Mouse (Mus musculus): ENCODE data around the gene Tgif1.

The Tgif1 gene

DNA sequence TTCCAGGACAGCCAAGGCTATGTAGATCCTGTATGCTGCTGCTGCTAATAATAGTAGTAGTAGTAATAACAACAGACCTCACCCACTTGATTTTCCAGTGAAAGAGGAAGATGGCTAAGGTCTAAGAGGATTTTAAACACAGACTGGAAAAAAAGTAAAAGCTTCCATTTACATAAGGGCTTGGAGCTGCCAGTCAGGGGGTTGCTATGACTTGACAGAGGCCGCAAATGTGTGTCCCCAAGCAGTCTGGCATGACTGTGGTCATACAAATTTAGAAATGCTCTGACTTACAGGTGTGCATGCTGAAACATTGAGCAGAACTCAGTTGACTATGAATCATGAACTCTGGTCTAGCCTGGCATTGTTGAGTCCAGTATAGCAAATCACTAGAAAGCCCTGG, 45.5 kb downstream of the Tgif1 start:
- no peak for DNase-seq (ENCODE audit: low spot score in 2 of 2)

- no peak for DNase-seq (ENCODE audit: low spot score in 2 of 2)
Measured at GRCm38 (mm10) chr17:70806600-70806999, 46.7 kb downstream of the Tgif1 start.

- no peak for DNase-seq (ENCODE audit: low spot score in 2 of 2)
Measured at GRCm38 (mm10) chr17:70805866-70806265, 47.5 kb downstream of the Tgif1 start.

GRCm38 (mm10) chr17:70802022-70802421, 51.3 kb downstream of the Tgif1 start:
- DNase-seq (ENCODE audit: low spot score in 2 of 2), result no peak

DNA sequence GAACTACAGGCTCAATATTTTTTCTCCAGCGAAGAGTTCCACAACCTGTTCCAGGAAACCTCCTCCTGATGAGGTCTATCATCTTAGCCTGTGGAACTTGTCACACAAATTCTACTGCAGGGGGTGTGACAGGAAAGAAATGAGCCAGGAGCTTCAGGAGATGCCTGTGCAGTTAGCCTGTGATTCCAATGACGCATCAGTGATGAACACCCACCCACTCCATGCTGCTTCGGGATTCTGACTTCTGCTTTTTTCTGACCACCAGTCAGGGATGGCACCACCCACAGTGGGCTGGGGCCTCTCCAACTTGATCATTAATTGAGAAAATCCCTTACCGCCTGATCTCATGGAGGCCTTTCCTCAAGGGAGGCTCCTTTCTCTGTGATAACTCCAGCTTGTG, 54.1 kb downstream of the Tgif1 start:
- DNase-seq (ENCODE audit: low spot score in 2 of 2), result no peak

GRCm38 (mm10) chr17:70797773-70798045, 55.6 kb downstream of the Tgif1 start:
- DNase-seq (ENCODE audit: low spot score in 2 of 2), result no peak

DNA sequence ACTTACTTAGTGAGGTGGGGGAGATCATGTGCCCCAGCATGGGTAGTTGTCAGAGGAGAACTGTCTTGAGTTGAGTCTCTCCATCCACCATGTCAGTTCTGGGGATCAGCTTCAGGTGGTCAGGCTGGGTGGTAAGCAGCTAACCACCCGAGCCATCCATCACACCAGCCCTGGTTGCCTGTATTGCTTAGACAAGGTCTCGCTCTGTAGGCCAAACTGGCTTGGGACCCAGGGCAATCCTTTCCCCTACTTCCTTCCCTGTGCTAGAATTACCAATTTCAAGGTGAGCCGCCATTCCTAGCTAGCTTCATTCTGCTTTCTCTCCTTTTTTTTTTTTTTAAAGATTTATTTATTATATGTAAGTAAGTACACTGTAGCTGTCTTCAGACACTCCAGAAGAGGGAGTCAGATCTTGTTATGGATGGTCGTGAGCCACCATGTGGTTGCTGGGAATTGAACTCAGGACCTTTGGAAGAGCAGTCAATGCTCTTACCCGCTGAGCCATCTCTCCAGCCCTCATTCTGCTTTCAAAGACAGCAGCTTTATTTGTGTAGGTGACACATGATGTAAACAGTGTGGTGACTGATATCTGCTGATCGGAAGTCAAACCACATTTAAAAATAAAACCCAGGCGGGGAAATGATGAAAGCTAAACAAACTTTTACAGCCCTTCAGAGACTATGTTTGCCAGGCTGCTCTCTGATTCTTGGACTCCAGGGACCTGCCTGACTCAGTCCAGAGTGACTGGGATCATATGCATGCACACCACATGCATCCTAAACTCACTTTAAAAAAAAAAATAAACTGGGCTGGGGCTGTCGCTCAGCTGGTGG, 56.2 kb downstream of the Tgif1 start:
- DNase-seq (ENCODE audit: low spot score in 2 of 2), result no peak

DNA sequence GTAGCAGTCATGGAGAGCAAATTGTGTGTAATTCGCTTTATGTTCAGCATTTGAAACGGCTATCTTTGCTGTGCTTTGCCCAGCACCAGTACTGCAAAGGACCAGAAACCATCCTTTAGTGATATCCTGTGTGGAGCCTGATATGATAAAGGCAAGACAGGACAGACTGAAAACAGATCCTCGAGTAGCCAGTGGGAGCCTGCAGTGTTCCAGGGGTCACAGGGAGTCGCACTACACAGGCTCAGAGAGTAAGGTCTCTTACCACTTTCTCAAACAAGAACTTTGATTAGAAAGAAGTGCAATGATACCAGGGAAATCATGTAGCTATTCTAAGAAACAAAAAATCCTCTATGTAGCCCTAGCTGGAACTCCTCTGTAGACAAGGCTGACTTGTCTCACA, 58.1 kb downstream of the Tgif1 start:
- no peak for DNase-seq (ENCODE audit: low spot score in 2 of 2)

- DNase-seq (ENCODE audit: low spot score in 2 of 2), result no peak
Measured at GRCm38 (mm10) chr17:70794722-70795121, 58.6 kb downstream of the Tgif1 start.

DNA sequence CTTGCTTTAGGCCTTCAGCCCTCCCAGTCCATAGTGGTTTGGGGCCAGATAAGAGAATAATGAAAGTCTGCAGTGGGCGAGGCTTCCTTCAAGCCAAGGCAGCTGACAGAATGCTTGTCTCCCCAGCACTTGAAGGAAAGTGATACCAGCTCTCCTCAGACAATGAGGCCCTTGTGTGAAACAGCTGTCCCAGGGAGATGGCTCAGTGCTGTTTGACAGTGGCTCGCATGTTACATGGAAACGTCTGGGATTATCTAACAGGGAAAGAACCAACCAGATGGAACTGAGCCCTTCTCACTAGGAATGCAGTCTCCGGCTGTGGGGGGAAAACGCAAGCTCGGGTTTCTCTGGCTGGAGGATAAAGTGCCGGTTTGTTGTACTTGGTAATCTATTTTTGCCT, 59.1 kb downstream of the Tgif1 start:
- DNase-seq (ENCODE audit: low spot score in 2 of 2), result no peak

Measured in urinary bladder, adult 18-20 months (tissue).